Mouse (Mus musculus): Measurements from ENCODE around the gene Ckap4.

DNA sequence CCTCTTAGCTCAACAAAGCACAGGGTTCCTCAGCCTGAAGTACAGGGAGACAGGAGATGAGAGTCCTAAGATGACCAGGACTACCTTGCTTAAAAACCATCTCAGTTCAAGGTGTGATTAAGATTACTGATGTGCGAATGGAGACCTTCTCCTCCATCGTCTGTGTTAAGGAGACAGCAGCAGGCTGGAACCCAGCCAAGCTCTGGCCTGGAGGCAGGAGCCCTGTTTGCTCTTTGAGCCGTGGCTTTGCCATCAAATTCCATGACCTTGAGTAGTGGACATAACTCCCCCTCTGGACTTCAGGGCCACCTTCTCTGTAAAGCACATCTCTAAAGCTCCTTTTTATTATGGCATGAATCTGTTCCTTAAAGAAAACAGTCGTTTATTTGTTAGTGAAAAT is 2.0 kb upstream of the Ckap4 start:
- TF ChIP-seq POLR2AphosphoS2 (IDR thresholded peaks at IDR 0.05; ENCODE audit: insufficient read length, low read depth) (no peak), MYOG (IDR thresholded peaks at IDR 0.05; ENCODE audit: control insufficient read depth in 1 of 3, insufficient read depth in 1 of 3, insufficient read length in 2 of 3, low read depth in 2 of 3) (no peak), POLR2A (IDR thresholded peaks at IDR 0.05; ENCODE audit: insufficient read length, low read depth) (no peak), USF1 (IDR thresholded peaks at IDR 0.05; ENCODE audit: low read depth) (no peak), MAX (IDR thresholded peaks at IDR 0.05; ENCODE audit: low read depth) (no peak), E2F4 (IDR thresholded peaks at IDR 0.05; ENCODE audit: insufficient read depth) (no peak)

Measured in myocyte (in vitro differentiated cells).